Mouse (Mus musculus) G1E (cell line): Measurements from ENCODE around the gene Timm44. TPM values are rescaled to one million over a fixed set of nuclear protein-coding genes. Genes with fewer than 3 reads are reported as not detected.

ENCODE experiments used
- ATAC-seq: 2 replicates; pipeline ENCODE4 v1.8.0; 2016; ENCODE audit warnings: mild to moderate bottlenecking; ENCODE audit not compliant: insufficient number of reproducible peaks, poor library complexity, low FRiP score, severe bottlenecking; ENCODE audit errors: extremely low read depth
- DNase-seq: peaks from one replicate; pipeline ENCODE4 v3.0.0; 2012; ENCODE audit warnings: low spot score
- H3K27me3 ChIP-seq: 2 replicates; pipeline ENCODE4 v1.6.1; 2012; ENCODE audit warnings: mild to moderate bottlenecking, low read length, inconsistent platforms; ENCODE audit not compliant: insufficient read depth
- H3K36me3 ChIP-seq: replicated peaks from 2 replicates; pipeline ENCODE3; 2012; ENCODE audit warnings: mild to moderate bottlenecking, inconsistent platforms
- H3K4me1 ChIP-seq: 2 replicates; pipeline ENCODE4 v1.6.1; 2012; ENCODE audit warnings: low read depth, low read length, inconsistent platforms, mixed read lengths; ENCODE audit not compliant: insufficient read depth
- H3K4me3 ChIP-seq: 2 replicates; pipeline ENCODE4 v1.5.1; 2012; ENCODE audit warnings: low read depth, mild to moderate bottlenecking, inconsistent platforms, low read length, moderate library complexity, mixed read lengths
- H3K9me3 ChIP-seq: replicated peaks from 2 replicates; pipeline ENCODE4 v1.6.1; 2012; ENCODE audit warnings: inconsistent platforms
- CTCF ChIP-seq: IDR thresholded peaks from 2 replicates; pipeline ENCODE4 v1.5.1; 2012; ENCODE audit warnings: low read depth, low read length, inconsistent platforms, mixed read lengths
- GATA1 ChIP-seq: IDR thresholded peaks from 2 replicates; pipeline ENCODE4 v1.6.1; 2012; ENCODE audit warnings: borderline replicate concordance, low read length, inconsistent platforms, mixed read lengths
- GATA2 ChIP-seq: IDR thresholded peaks from 2 replicates; pipeline ENCODE4 v1.6.1; 2012; ENCODE audit warnings: low read depth, low read length, inconsistent platforms, borderline replicate concordance
- POLR2AphosphoS5 ChIP-seq: IDR thresholded peaks from 2 replicates; pipeline ENCODE4 v1.6.1; 2012; ENCODE audit warnings: low read depth, low read length, inconsistent platforms; ENCODE audit not compliant: insufficient replicate concordance
- TAL1 ChIP-seq: conservative IDR thresholded peaks from 2 replicates; pipeline ENCODE4 v1.6.1; 2012; ENCODE audit warnings: low read depth, low read length, inconsistent platforms, mixed read lengths
- polyA plus RNA-seq: library from polyadenylated mRNA; stranded (reverse); fragments of >175 nt; gene quantifications from 2 replicates; pipeline ENCODE4 v1.2.3, GENCODE M21; 2012
- total RNA-seq, 2 experiments: library from RNA; stranded (forward) in 1 of 2; stranded (reverse) in 1 of 2; fragments of 200-1000 nt in 1 of 2; fragments of >200 nt in 1 of 2; fragmentation: Nextera tagmentation in 1 of 2; gene quantifications; 2 replicates each; pipeline ENCODE4 v1.2.3; 2014 to 2017

The Timm44 gene
- total and polyA plus RNA-seq, 3 experiments = 65.3 to 123 (median 81.8) TPM

DNA sequence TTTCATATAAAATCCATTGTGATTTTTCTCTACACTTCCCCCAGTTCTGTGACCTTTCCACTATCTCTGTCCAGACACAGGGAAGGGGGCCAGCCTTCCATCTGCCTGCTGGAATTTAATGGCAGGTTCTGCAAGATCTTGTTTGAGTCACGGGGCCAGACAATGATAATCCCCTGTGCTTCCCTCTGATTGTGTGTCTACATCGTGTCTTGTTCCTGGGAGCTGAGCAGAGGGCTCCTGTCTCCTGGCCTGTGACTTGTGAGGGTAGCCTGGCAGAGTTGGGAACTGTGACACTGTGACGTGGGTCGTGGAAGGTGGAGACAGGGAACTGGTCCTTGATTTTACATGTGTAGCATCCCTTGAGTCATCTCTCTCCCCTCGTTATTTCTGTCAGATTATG, 45.9 kb downstream of the Timm44 start:
- Histone ChIP-seq H3K9me3 (no peaks in the 10 kb centered on the region), H3K4me3 (no peak overlapping the region), H3K4me1 (peaks cover 2% of the 10 kb centered on the region; the same call in 1 of the 2 replicates), H3K36me3 (no peaks in the 10 kb centered on the region), H3K27me3 (peaks cover 58% of the 10 kb centered on the region)
- ATAC-seq (no peak), DNase-seq (no peak)
- TF ChIP-seq GATA2 (no peak), TAL1 (no peak), CTCF (no peak), POLR2AphosphoS5 (no peak), GATA1 (no peak)

DNA sequence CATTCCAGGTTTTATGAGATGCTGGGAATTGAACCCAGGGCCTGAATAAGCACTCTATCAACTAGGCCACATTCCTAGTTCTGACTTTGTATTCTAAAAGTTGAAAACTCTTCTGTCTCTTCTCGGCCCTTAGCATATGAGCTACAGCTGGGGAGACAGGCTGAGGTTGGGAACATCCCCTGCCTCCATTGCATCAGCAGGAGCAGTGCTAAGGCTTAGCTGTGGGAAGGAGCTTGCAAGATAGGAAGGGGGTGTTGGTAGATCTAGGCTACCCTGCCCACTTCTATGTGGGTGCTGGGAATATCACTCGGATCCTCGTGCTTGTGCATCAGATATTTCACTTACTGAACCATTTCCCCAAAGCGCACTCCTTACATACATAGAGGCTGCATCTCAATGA, 47.8 kb downstream of the Timm44 start:
- no peak overlapping the region for H3K4me3 ChIP-seq
- H3K36me3 ChIP-seq = no peaks in the 10 kb centered on the region
- no peak for TF ChIP-seq GATA1
- no peak for TF ChIP-seq POLR2AphosphoS5
- TF ChIP-seq CTCF = no peak
- no peak for TF ChIP-seq TAL1
- TF ChIP-seq GATA2 = no peak
- no peaks in the 10 kb centered on the region for H3K9me3 ChIP-seq
- H3K27me3 ChIP-seq = peaks cover 62% of the 10 kb centered on the region
- DNase-seq (no peak), ATAC-seq (no peak)
- H3K4me1 ChIP-seq = peaks cover 2% of the 10 kb centered on the region; the same call in 1 of the 2 replicates

DNA sequence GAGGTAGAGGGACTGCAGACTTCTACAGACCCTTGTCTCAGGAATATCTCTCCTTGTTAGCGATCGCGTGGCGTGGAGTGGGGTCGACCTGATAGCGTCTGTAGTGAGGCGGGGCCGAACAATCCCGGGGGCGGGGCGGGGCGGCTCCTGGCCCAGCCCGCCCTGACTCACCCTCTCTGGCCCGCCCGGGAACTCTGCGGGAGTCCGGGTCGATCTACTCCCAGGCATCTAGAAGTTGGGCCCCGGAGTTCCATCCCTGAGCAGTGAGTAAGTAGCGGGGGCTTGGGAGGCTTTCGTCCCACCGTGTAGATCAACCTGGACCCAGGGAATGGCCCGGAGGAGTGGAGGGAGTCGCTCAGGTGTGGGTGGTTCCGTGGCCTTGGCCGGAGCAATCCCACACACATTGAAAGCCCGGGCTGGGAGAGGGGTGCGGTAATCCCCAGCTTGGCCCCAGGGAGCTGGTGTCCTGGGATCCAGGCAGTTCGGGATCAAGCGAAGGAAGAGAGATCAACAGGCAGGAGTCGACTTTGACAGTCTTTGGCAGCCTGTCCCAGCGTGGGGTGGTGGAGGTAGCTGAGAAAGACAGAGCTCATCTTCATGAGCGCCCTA, 48.9 kb downstream of the Timm44 start, which contains the start of gene Lrrc8e:
Lrrc8e (plus strand) TSS at position 89 of the 609 bp plus-strand sequence.
- peaks cover 2% of the 10 kb centered on the region; the same call in 1 of the 2 replicates for H3K4me1 ChIP-seq
- no peak for DNase-seq
- no peak within 1 kb of the TSS; the same call in 1 of the 2 replicates for H3K4me3 ChIP-seq
- no peak for ATAC-seq
- H3K27me3 ChIP-seq = peaks cover 61% of the 10 kb centered on the region
- no peaks in the 10 kb centered on the region for H3K36me3 ChIP-seq
- TF ChIP-seq TAL1 = no peak
- no peak for TF ChIP-seq GATA1
- no peak for TF ChIP-seq CTCF
- no peak for TF ChIP-seq GATA2
- TF ChIP-seq POLR2AphosphoS5 = no peak
- no peaks in the 10 kb centered on the region for H3K9me3 ChIP-seq

DNA sequence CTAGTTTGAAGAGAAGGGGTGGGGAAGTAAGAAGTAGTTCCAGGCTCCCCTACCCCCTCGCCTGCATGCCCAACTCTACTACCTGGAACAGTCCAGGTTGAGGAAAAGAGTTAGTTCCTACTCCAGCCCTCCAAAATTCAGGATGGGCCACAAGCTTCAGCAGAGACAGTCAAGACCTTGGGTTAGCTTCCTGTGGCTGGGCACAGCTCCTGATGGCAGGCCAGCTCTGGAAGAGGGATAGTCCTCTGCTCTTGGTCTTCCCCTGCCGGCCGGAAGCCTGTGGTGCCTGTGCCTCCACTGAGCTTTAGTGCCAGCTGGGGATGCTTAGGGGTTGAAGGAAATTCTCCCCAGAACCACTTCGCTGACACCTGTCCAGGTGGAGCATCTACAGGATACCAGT, 49.4 kb downstream of the Timm44 start:
- TF ChIP-seq TAL1 = no peak
- no peak for TF ChIP-seq GATA1
- TF ChIP-seq CTCF = no peak
- no peak for TF ChIP-seq POLR2AphosphoS5
- TF ChIP-seq GATA2 = no peak
- peaks cover 2% of the 10 kb centered on the region; the same call in 1 of the 2 replicates for H3K4me1 ChIP-seq
- DNase-seq (no peak), ATAC-seq (no peak)
- H3K36me3 ChIP-seq = no peaks in the 10 kb centered on the region
- no peaks in the 10 kb centered on the region for H3K9me3 ChIP-seq
- peaks cover 56% of the 10 kb centered on the region for H3K27me3 ChIP-seq
- no peak overlapping the region for H3K4me3 ChIP-seq

DNA sequence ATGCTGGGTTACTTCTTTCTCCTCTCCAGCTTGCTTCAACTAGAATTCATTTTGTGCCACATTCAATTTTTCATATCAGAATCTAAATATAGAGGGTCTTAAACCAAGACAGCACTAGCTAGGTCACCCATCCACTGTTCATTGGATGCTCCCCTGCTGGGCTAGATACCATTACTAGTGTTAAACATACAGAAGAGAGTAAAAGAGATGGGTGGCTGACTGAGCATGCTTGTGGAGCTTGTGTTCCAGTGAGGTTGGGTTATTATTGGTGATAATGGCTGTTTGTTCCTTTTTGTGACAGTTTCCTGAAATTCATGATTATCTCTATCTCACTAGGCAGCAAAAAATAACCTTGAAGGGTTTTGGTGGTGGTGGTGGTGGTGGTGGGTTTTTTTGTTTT, 53.7 kb downstream of the Timm44 start:
- ATAC-seq = no peak
- DNase-seq = no peak
- peaks cover 50% of the 10 kb centered on the region for H3K27me3 ChIP-seq
- TF ChIP-seq POLR2AphosphoS5 (no peak), TAL1 (no peak), GATA2 (no peak), CTCF (no peak), GATA1 (no peak)
- no peak overlapping the region for H3K4me3 ChIP-seq
- H3K36me3 ChIP-seq = no peaks in the 10 kb centered on the region
- no peaks in the 10 kb centered on the region for H3K4me1 ChIP-seq
- H3K9me3 ChIP-seq = no peaks in the 10 kb centered on the region

DNA sequence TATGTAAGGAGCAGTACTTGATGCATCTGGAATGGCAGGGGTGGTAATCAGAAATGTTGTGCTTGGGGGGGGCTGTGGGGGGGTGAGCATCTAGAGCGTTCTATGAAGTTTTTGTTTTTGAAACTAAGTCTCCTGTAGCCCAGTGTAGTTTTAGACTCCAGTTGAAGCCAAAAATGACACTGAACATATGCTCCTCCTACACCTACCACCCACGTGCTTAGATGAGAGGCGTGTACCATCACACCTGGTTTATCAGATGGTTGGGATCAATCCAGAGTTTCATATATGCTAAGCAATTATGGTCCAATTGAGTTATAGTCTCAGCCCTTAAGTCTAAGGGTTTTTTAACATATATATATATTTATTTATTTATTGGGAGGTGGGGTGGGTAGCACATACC, 56.1 kb downstream of the Timm44 start:
- TF ChIP-seq GATA1 (no peak), TAL1 (no peak), GATA2 (no peak), POLR2AphosphoS5 (no peak), CTCF (no peak)
- Histone ChIP-seq H3K4me1 (peaks cover 5% of the 10 kb centered on the region), H3K36me3 (no peaks in the 10 kb centered on the region), H3K9me3 (no peaks in the 10 kb centered on the region), H3K27me3 (peaks cover 51% of the 10 kb centered on the region), H3K4me3 (no peak overlapping the region)
- DNase-seq = no peak
- no peak for ATAC-seq
